Comparison of ENCODE assay signal across 9 mouse cellular contexts in genomic region chr4:133877850-133878755, GRCm38 (mm10). TPM values are rescaled to one million over a fixed set of nuclear protein-coding genes. Genes with fewer than 3 reads are reported as not detected.
A peak's percentile ranks its signal among the peaks of the same experiment; 100 is the strongest.
DNase-seq lines count a peak whose midpoint lies in the region; ATAC-seq lines count a peak whose summit lies in the region.
"Had no signal": no experiment of that assay in that cellular context is flagged by ENCODE, and none has a peak within 500 bp of the region (broad histone marks: within the 10 kb centered on the region; RNA-seq: fewer than 3 reads in every experiment).

No protein-coding gene starts in this region.

- H3K9ac ChIP-seq in liver, embryonic 13.5 days, result no peak overlapping the region

- H3K4me2 ChIP-seq in liver, embryonic 13.5 days, result no peak overlapping the region

- H3K27ac ChIP-seq in heart, embryonic 10.5 days, result peak overlapping the region; percentile 70
- H3K27ac ChIP-seq in liver, embryonic 13.5 days, result peak overlapping the region; percentile 71

- intact Hi-C loops in heart, postnatal 10 days (cut with DNase I), result no loop called here

- H3K4me3 ChIP-seq in heart, embryonic 10.5 days, result no peak overlapping the region
- no peak overlapping the region for H3K4me3 ChIP-seq in liver, embryonic 13.5 days (replicated peaks)

- peaks cover 72% of the 10 kb centered on the region for H3K4me1 ChIP-seq in heart, embryonic 10.5 days
- H3K4me1 ChIP-seq in liver, embryonic 13.5 days (replicated peaks), result peaks cover 72% of the 10 kb centered on the region

- WGBS in heart, embryonic 10.5 days, result 88% methylated on average over 14 of the region's 14 CpGs
- WGBS in liver, embryonic 13.5 days (ENCODE audit: insufficient replicate concordance), result 71% methylated on average over 14 of the region's 14 CpGs

- no peak for ATAC-seq in liver, embryonic 13.5 days (ENCODE audit: low read depth)

- no peak for DNase-seq in heart, embryonic 10.5 days (ENCODE audit: low spot score)
- no peak for DNase-seq in heart, postnatal 10 days
- DNase-seq in A20 (ENCODE audit: low read depth, low spot score), result peak; percentile 68
- DNase-seq in T-cell, adult 2 months (ENCODE audit: low spot score), result peak; percentile 31
- no peak for DNase-seq in liver, embryonic 13.5 days
- DNase-seq in ovary, adult 18-20 months (ENCODE audit: low spot score), result no peak
- no peak for DNase-seq in frontal cortex, postnatal 14 days (ENCODE audit: low spot score in 2 of 2)
- DNase-seq in gastrocnemius, postnatal 25 days, result no peak
- DNase-seq: kidney, adult 11 months had no signal

- H3K36me3 ChIP-seq in heart, embryonic 10.5 days, result peaks cover 11% of the 10 kb centered on the region
- 0 out of 2 replicates have a peak, but pooled peaks cover 5% of the 10 kb centered on the region for H3K36me3 ChIP-seq in liver, embryonic 13.5 days

- no peaks in the 10 kb centered on the region for H3K27me3 ChIP-seq in heart, embryonic 10.5 days (ENCODE audit: insufficient read depth, poor library complexity, severe bottlenecking)
- 0 out of 2 replicates have a peak, but pooled peaks cover 5% of the 10 kb centered on the region for H3K27me3 ChIP-seq in liver, embryonic 13.5 days

- H3K9me3 ChIP-seq in heart, embryonic 10.5 days, result no peaks in the 10 kb centered on the region
- H3K9me3 ChIP-seq in liver, embryonic 13.5 days (replicated peaks), result no peaks in the 10 kb centered on the region

RNA-seq across cellular contexts. Expression of gene Rps6ka1, which starts 9.5 kb away (rescaled TPM):
- polyA plus RNA-seq in heart, embryonic 10.5 days (2016; fragmentation: Nextera tagmentation; extraction: Ambion mirVana), result 31.1 and 39.9 TPM in 2 replicates
- 1 to 10 TPM; 9.1 to 9.3 TPM for total RNA-seq in heart, postnatal 10 days (2021)
- polyA plus RNA-seq in liver, embryonic 13.5 days (2015; fragmentation: Nextera tagmentation; extraction: Ambion mirVana), result 50.3 and 54.2 TPM in 2 replicates
- 1 to 10 TPM; 4.0 to 4.3 TPM for total RNA-seq in gastrocnemius, postnatal 25 days (2021)

Comparison
In these comparisons a context has a peak if more than half of its experiments do, and no peak if none do; other contexts are left out.
1. DNase-seq: peak in A20 (single experiment) and T-cell, adult 2 months (single experiment); none in heart, embryonic 10.5 days (single experiment), heart, postnatal 10 days (0 of 2), liver, embryonic 13.5 days (single experiment), ovary, adult 18-20 months (single experiment), frontal cortex, postnatal 14 days (0 of 2) and gastrocnemius, postnatal 25 days (single experiment).